Mouse (Mus musculus) c-Kit-negative CD71-positive TER-119-positive erythroid progenitor cells, embryonic 14.5 days (primary cell): ENCODE measurements around the gene Sdhd.

Experiments used
- DNase-seq: peaks from one replicate; pipeline ENCODE4 v3.0.0-alpha.2; 2013; ENCODE audit warnings: low read depth, low spot score

The Sdhd gene

GRCm38 (mm10) chr9:50586955-50587354 lies 16.7 kb downstream of the Sdhd start:
- no peak for DNase-seq

- no peak for DNase-seq
Measured at GRCm38 (mm10) chr9:50585145-50585818, 18.3 kb downstream of the Sdhd start.

- DNase-seq, result no peak
Measured at GRCm38 (mm10) chr9:50580370-50580769, 23.2 kb downstream of the Sdhd start.

- DNase-seq, result no peak
Measured at GRCm38 (mm10) chr9:50569599-50570525, 33.8 kb downstream of the Sdhd start.

- DNase-seq, result no peak
Measured at GRCm38 (mm10) chr9:50567881-50568280, 35.7 kb downstream of the Sdhd start.

GRCm38 (mm10) chr9:50567372-50567771 lies 36.2 kb downstream of the Sdhd start:
- DNase-seq, result no peak

GRCm38 (mm10) chr9:50565940-50566339 lies 37.7 kb downstream of the Sdhd start:
- no peak for DNase-seq

GRCm38 (mm10) chr9:50565173-50565572 lies 38.4 kb downstream of the Sdhd start:
- no peak for DNase-seq

GRCm38 (mm10) chr9:50561918-50562360 lies 41.7 kb downstream of the Sdhd start:
- DNase-seq, result no peak

GRCm38 (mm10) chr9:50561145-50561917 lies 42.3 kb downstream of the Sdhd start, which contains the start of gene Tex12:
TSS of gene Tex12 (minus strand) at chr9:50561325.
- DNase-seq, result no peak

GRCm38 (mm10) chr9:50555094-50555446 lies 48.5 kb downstream of the Sdhd start, which contains the start of gene Bco2:
TSS of gene Bco2 (minus strand) at chr9:50555181.
- DNase-seq, result no peak

GRCm38 (mm10) chr9:50554241-50555093 lies 49.1 kb downstream of the Sdhd start, which contains the start of gene Il18:
TSS of gene Il18 (plus strand) at chr9:50554827.
- no peak for DNase-seq

GRCm38 (mm10) chr9:50553547-50553946 lies 50.1 kb downstream of the Sdhd start:
- no peak for DNase-seq

- DNase-seq, result no peak
Measured at GRCm38 (mm10) chr9:50552206-50552605, 51.4 kb downstream of the Sdhd start.

- DNase-seq, result no peak
Measured at GRCm38 (mm10) chr9:50548936-50549335, 54.7 kb downstream of the Sdhd start.

- DNase-seq, result no peak
Measured at GRCm38 (mm10) chr9:50547859-50548478, 55.6 kb downstream of the Sdhd start.
